Mouse (Mus musculus) embryonic facial prominence, embryonic 15.5 days (tissue): ENCODE results near the gene Hsdl2. TPM values are rescaled to one million over a fixed set of nuclear protein-coding genes. Genes with fewer than 3 reads are reported as not detected.
"Not testable (repeated sequence)": the region's sequence is repeated elsewhere in the genome, so short reads cannot be mapped to it uniquely, and the experiment has no call there.

Source experiments
- ATAC-seq: fragments of 200-750 bp; cut with Nextera tagmentation; 2 replicates; pipeline ENCODE4 v1.8.0; 2017; ENCODE audit warnings: low read depth, moderate TSS enrichment; ENCODE audit not compliant: insufficient number of reproducible peaks, low FRiP score, low TSS enrichment
- H3K27ac ChIP-seq: fragments of 300-500 bp; sonication (generic); replicated peaks from 2 replicates; pipeline ENCODE4 v1.5.1; 2015; ENCODE audit warnings: mild to moderate bottlenecking, inconsistent platforms
- H3K27me3 ChIP-seq: fragments of 300-500 bp; sonication (generic); 2 replicates; pipeline ENCODE4 v1.6.1; 2015; ENCODE audit warnings: inconsistent platforms
- H3K36me3 ChIP-seq: fragments of 300-500 bp; sonication (generic); 2 replicates; pipeline ENCODE4 v1.6.1; 2015; ENCODE audit warnings: mild to moderate bottlenecking, inconsistent platforms
- H3K4me1 ChIP-seq: fragments of 300-500 bp; sonication (generic); 2 replicates; pipeline ENCODE4 v1.6.1; 2015; ENCODE audit warnings: inconsistent platforms
- H3K4me2 ChIP-seq: fragments of 300-500 bp; sonication (generic); replicated peaks from 2 replicates; pipeline ENCODE4 v1.6.1; 2015; ENCODE audit warnings: mild to moderate bottlenecking, inconsistent platforms
- H3K4me3 ChIP-seq: fragments of 300-500 bp; sonication (generic); replicated peaks from 2 replicates; pipeline ENCODE4 v1.5.1; 2015; ENCODE audit warnings: mild to moderate bottlenecking, inconsistent platforms
- H3K9ac ChIP-seq: fragments of 300-500 bp; sonication (generic); 2 replicates; pipeline ENCODE4 v1.6.1; 2015; ENCODE audit warnings: inconsistent platforms
- H3K9me3 ChIP-seq: fragments of 300-500 bp; sonication (generic); replicated peaks from 2 replicates; pipeline ENCODE4 v1.6.1; 2016; ENCODE audit warnings: inconsistent platforms
- WGBS: fragments of 180-500 bp; shearing (Covaris S2); methylation state at CpG from one replicate; pipeline ENCODE4 v1.1.7; 2015; 5-methylcytosine and 5-hydroxymethylcytosine counted together
- polyA plus RNA-seq: library from polyadenylated mRNA; unstranded; fragments of >200 nt; fragmentation: Nextera tagmentation; extraction: Ambion mirVana; gene quantifications from 2 replicates; pipeline ENCODE4 v1.2.1, GENCODE M21; 2015

The Hsdl2 gene
- polyA plus RNA-seq, 1 experiment from 2014 or later: 27.1 TPM

GRCm38 (mm10) chr4:59567576-59568260 is 13.6 kb upstream of the Hsdl2 start:
- Histone ChIP-seq H3K4me3 (no peak overlapping the region), H3K27ac (no peak overlapping the region), H3K4me1 (no peaks in the 10 kb centered on the region), H3K36me3 (no peaks in the 10 kb centered on the region), H3K27me3 (no peaks in the 10 kb centered on the region), H3K9me3 (no peaks in the 10 kb centered on the region), H3K9ac (no peak overlapping the region), H3K4me2 (no peak overlapping the region)
- WGBS: 81% methylated on average over 6 of the region's 6 CpGs
- no peak for ATAC-seq

- ATAC-seq: no peak
Observed at GRCm38 (mm10) chr4:59569538-59569937, 11.8 kb upstream of the Hsdl2 start.

GRCm38 (mm10) chr4:59570519-59570918 is 10.8 kb upstream of the Hsdl2 start:
- not testable (repeated sequence) for H3K4me2 ChIP-seq, ATAC-seq
- WGBS: 91% methylated on average over 8 of the region's 8 CpGs

More at GRCm38 (mm10) chr4:59569538-59569937, 11.8 kb upstream of the Hsdl2 start:
- H3K27ac ChIP-seq: no peak overlapping the region
- H3K9ac ChIP-seq: no peak overlapping the region
- H3K4me1 ChIP-seq: no peaks in the 10 kb centered on the region
- H3K9me3 ChIP-seq: no peaks in the 10 kb centered on the region
- WGBS: 2% methylated on average over 7 of the region's 7 CpGs
- H3K27me3 ChIP-seq: no peaks in the 10 kb centered on the region
- no peak overlapping the region for H3K4me2 ChIP-seq
- H3K36me3 ChIP-seq: no peaks in the 10 kb centered on the region
- H3K4me3 ChIP-seq: no peak overlapping the region

GRCm38 (mm10) chr4:59572521-59573118 is 8.7 kb upstream of the Hsdl2 start:
- H3K9ac ChIP-seq: no peak overlapping the region
- no peaks in the 10 kb centered on the region for H3K9me3 ChIP-seq
- WGBS: 76% methylated on average over 11 of the region's 11 CpGs
- no peak overlapping the region for H3K27ac ChIP-seq
- no peaks in the 10 kb centered on the region for H3K36me3 ChIP-seq
- H3K4me2 ChIP-seq: no peak overlapping the region
- no peak overlapping the region for H3K4me3 ChIP-seq
- no peaks in the 10 kb centered on the region for H3K27me3 ChIP-seq
- ATAC-seq: no peak
- H3K4me1 ChIP-seq: no peaks in the 10 kb centered on the region

More at GRCm38 (mm10) chr4:59570519-59570918, 10.8 kb upstream of the Hsdl2 start:
- not testable (repeated sequence) for H3K36me3 ChIP-seq, H3K27me3 ChIP-seq, H3K9ac ChIP-seq, H3K9me3 ChIP-seq, H3K4me1 ChIP-seq, H3K27ac ChIP-seq, H3K4me3 ChIP-seq

- Histone ChIP-seq H3K4me2 (no peak overlapping the region), H3K27ac (no peak overlapping the region), H3K9me3 (no peaks in the 10 kb centered on the region), H3K9ac (no peak overlapping the region), H3K4me1 (peaks cover 4% of the 10 kb centered on the region), H3K27me3 (no peaks in the 10 kb centered on the region), H3K4me3 (no peak overlapping the region), H3K36me3 (no peaks in the 10 kb centered on the region)
- WGBS: 81% methylated on average over 11 of the region's 11 CpGs
- no peak for ATAC-seq
Observed at GRCm38 (mm10) chr4:59575184-59575958, 6.0 kb upstream of the Hsdl2 start.

- H3K4me3 ChIP-seq: peak overlapping the region; percentile 78
- H3K9me3 ChIP-seq: no peaks in the 10 kb centered on the region
- no peaks in the 10 kb centered on the region for H3K27me3 ChIP-seq
- H3K4me2 ChIP-seq: peak overlapping the region; percentile 78
- H3K27ac ChIP-seq: peak overlapping the region; percentile 89
- under 1% methylated on average over 23 of the region's 23 CpGs for WGBS
- H3K9ac ChIP-seq: peak overlapping the region; percentile 53
- H3K36me3 ChIP-seq: no peaks in the 10 kb centered on the region
- H3K4me1 ChIP-seq: peaks cover 11% of the 10 kb centered on the region
- 0 out of 2 replicates have a peak, but pooled peaks have one; percentile 21 for ATAC-seq
Observed at GRCm38 (mm10) chr4:59580495-59581281, 675 bp upstream of the Hsdl2 start.

- Histone ChIP-seq H3K4me3 (peak overlapping the region; percentile 78), H3K36me3 (no peaks in the 10 kb centered on the region), H3K27me3 (no peaks in the 10 kb centered on the region), H3K4me2 (peak overlapping the region; percentile 78), H3K9ac (no peak overlapping the region), H3K4me1 (peaks cover 11% of the 10 kb centered on the region), H3K27ac (no peak overlapping the region), H3K9me3 (no peaks in the 10 kb centered on the region)
- ATAC-seq: no peak
- 21% methylated on average over 6 of the region's 6 CpGs for WGBS
Observed at GRCm38 (mm10) chr4:59582186-59582585, 823 bp downstream of the Hsdl2 start.

GRCm38 (mm10) chr4:59585097-59585496 is 3.7 kb downstream of the Hsdl2 start:
- Histone ChIP-seq H3K9ac (no peak overlapping the region), H3K36me3 (no peaks in the 10 kb centered on the region), H3K4me3 (no peak overlapping the region), H3K9me3 (no peaks in the 10 kb centered on the region), H3K27me3 (no peaks in the 10 kb centered on the region), H3K27ac (no peak overlapping the region), H3K4me1 (peaks cover 10% of the 10 kb centered on the region), H3K4me2 (no peak overlapping the region)
- WGBS: 81% methylated on average over 5 of the region's 5 CpGs
- no peak for ATAC-seq

GRCm38 (mm10) chr4:59587215-59587871 is 6.0 kb downstream of the Hsdl2 start:
- peaks cover under 1% of the 10 kb centered on the region; the same call in 1 of the 2 replicates for H3K4me1 ChIP-seq
- H3K4me2 ChIP-seq: no peak overlapping the region
- H3K27ac ChIP-seq: no peak overlapping the region
- WGBS: 72% methylated on average over 2 of the region's 2 CpGs
- ATAC-seq: no peak
- H3K9ac ChIP-seq: no peak overlapping the region
- no peaks in the 10 kb centered on the region for H3K36me3 ChIP-seq
- H3K9me3 ChIP-seq: no peaks in the 10 kb centered on the region
- H3K27me3 ChIP-seq: no peaks in the 10 kb centered on the region
- no peak overlapping the region for H3K4me3 ChIP-seq

GRCm38 (mm10) chr4:59587872-59588226 is 6.5 kb downstream of the Hsdl2 start:
- no peak for ATAC-seq
- Histone ChIP-seq H3K4me1 (no peaks in the 10 kb centered on the region), H3K4me2 (no peak overlapping the region), H3K9me3 (no peaks in the 10 kb centered on the region), H3K27ac (no peak overlapping the region), H3K36me3 (no peaks in the 10 kb centered on the region), H3K27me3 (no peaks in the 10 kb centered on the region), H3K4me3 (no peak overlapping the region), H3K9ac (no peak overlapping the region)
- WGBS: 90% methylated on average over 1 of the region's 1 CpGs
